Mouse (Mus musculus): ENCODE results near the gene Atf6.

DNA sequence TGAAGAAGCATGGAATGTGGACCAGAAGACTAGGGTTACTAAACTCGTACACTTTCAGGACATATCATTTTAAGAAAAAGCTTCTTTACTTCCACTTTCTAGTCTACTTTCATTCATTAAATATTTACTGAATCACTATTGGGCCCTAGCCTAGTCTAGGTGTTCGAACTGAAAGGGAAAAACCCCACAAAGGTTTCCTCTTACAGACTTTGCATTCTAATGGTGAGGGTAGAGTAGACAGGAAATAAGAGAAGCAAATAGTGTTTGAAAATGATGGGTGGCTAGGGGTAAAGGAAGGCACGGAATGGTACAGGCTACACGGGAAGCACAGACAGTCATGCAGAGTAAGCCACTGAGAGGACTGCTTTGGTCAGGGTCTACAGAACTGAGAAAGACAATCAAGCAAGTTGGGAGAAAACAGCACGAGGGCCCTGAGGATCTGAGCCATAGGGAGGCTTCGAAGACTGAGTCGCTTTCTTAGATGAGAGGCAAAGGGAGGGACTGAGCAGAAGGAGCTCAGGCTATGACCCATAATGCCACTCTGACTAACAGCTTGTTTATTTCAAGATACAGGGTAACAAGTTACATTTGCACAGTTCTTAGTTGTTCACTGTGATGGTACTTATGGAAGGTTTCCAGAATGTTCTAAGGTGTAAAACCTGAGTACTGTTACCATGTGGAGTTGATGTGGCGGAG is 138.2 kb downstream of the Atf6 start:
- TF ChIP-seq CTCF (IDR thresholded peaks at IDR 0.05; ENCODE audit: low read depth) (no peak), EP300 (optimal IDR thresholded peaks at IDR 0.05) (no peak)

Measured in stomach, postnatal 0 days (tissue).